Mouse (Mus musculus): Measurements from ENCODE around the gene C1qtnf9.

C1qtnf9 gene

GRCm38 (mm10) chr14:60784427-60785315 lies 16.7 kb downstream of the C1qtnf9 start, which contains the start of gene Mipep:
Mipep (plus strand) TSS chr14:60784573.
- peak; percentile 90 for DNase-seq (ENCODE audit: low read depth, low spot score)

DNA sequence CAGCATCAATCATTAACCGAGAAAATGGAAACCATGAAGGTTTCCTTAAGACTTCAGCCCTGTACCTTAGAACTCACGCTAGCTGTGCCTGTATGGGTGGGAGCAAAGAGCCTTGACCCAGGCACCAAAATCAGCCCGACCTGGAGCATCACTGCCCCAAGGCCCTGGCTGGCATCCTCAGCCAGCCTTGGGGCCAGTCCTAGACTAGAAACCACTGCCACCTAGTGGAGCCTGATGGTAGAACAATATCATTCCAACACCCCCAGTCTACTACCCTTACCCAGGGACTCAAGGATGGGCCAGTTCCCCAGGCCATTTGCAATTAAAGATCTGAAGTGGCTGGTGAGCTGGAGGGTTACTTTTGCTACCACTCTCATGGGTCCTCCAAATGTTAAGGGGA lies 22.2 kb downstream of the C1qtnf9 start:
- peak; percentile 53 for DNase-seq (ENCODE audit: low read depth, low spot score)

GRCm38 (mm10) chr14:60796600-60797322 lies 28.8 kb downstream of the C1qtnf9 start:
- no peak for DNase-seq (ENCODE audit: low read depth, low spot score)

- DNase-seq (ENCODE audit: low read depth, low spot score): no peak
These were observed 29.7 kb downstream of the C1qtnf9 start for GRCm38 (mm10) chr14:60797596-60797995.

- DNase-seq (ENCODE audit: low read depth, low spot score): no peak
These were observed 30.8 kb downstream of the C1qtnf9 start for GRCm38 (mm10) chr14:60798721-60799120.

GRCm38 (mm10) chr14:60799762-60800728 lies 32.1 kb downstream of the C1qtnf9 start:
- DNase-seq (ENCODE audit: low read depth, low spot score): peak; percentile 39

- no peak for DNase-seq (ENCODE audit: low read depth, low spot score)
These were observed 34.1 kb downstream of the C1qtnf9 start for GRCm38 (mm10) chr14:60802026-60802425.

- DNase-seq (ENCODE audit: low read depth, low spot score): no peak
These were observed 37.0 kb downstream of the C1qtnf9 start for GRCm38 (mm10) chr14:60804978-60805377.

DNA sequence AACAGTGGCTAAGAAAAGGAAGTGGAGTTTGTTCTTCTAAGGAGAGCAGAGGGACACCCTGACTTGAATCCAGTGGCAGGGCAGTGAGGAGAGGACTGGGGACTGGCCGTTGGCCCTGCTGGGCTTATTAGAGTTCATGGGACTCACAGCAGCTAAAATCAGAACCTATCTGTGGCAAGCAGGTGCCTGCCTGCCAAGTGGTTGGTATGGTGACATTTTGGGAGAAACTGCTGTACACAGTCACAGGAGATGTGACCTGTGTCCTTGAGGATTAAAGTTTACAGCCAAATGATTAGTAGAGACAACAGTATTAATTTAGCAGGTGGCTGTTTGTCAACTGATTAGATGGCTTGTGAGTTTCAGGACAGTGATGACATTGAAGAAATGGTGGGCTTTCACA lies 37.9 kb downstream of the C1qtnf9 start:
- DNase-seq (ENCODE audit: low read depth, low spot score): no peak

DNA sequence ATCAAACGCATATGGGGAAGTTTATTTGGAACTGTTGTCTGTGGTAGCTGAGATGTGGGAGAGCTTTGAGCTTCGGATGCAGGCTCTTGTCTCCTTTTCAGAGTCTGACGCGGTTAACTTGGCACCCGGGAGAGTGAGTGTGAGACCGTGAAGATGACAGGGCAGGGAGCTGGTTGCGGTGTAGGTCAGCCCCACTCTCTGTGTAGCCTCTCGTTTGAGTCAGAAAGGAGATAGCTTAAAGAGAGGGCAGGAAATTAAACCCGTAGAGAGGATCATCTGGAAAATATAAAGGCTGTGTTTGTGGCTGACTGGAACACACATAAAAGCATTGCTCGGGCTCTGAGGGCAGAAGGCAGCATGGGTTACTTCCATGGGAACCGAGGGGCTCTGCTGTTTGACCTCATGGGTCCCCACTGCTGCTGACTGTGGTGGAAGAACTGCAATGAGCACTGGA lies 39.0 kb downstream of the C1qtnf9 start:
- DNase-seq (ENCODE audit: low read depth, low spot score): no peak

GRCm38 (mm10) chr14:60809881-60810280 lies 41.9 kb downstream of the C1qtnf9 start:
- DNase-seq (ENCODE audit: low read depth, low spot score): no peak

DNA sequence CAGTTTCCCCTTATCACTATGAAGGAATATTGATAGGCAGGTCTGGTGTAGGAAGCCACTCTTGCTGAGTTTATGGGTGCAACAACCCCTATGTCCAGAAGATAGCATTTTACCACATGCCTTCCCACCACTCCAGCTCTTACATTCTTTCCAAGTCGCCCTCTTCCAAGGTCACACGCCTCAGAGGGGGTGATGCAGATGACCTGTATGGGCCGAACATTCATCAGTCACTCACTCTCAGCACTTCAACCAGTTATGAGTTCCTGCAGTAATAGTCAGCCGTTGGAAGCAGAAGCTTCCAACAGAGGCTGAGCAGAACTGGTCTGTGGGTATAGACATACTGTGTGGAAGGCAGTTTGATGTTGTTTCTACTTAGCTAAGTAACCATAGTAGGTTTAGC lies 43.6 kb downstream of the C1qtnf9 start:
- no peak for DNase-seq (ENCODE audit: low read depth, low spot score)

GRCm38 (mm10) chr14:60815098-60815497 lies 47.2 kb downstream of the C1qtnf9 start:
- no peak for DNase-seq (ENCODE audit: low read depth, low spot score)

DNA sequence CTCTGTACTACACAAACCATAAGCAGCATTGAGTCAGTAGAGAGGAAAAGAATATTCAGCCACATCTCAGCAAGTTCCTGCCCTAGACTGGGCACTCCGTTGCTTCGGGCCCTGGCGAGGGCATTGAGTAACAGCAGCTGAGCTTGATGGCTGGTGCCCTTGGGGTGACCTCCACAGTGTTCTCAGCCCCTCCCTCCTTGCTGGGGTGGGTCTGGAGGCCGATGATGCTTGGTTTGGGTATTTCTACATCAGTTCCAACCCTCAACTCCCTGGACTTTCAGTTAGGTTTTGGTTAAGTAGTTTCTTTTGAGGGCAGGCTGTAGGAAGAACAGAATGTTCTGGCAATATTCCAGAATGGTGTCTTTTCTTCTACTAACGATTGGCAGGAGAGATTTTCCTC lies 50.1 kb downstream of the C1qtnf9 start:
- peak; percentile 21 for DNase-seq (ENCODE audit: low read depth, low spot score)

- DNase-seq (ENCODE audit: low read depth, low spot score): no peak
These were observed 62.2 kb downstream of the C1qtnf9 start for GRCm38 (mm10) chr14:60830096-60830495.
